Mouse (Mus musculus) layer of hippocampus, adult 6 months (tissue): ENCODE data around the gene Toe1. TPM values are rescaled to one million over a fixed set of nuclear protein-coding genes. Genes with fewer than 3 reads are reported as not detected.

Source experiments
- long read RNA-seq, 2 experiments: library from polyadenylated mRNA; unstranded; transcript quantifications; one replicate each; pipeline ENCODE4 v2.0.0; 2019 to 2020
- polyA plus RNA-seq: library from polyadenylated mRNA; unstranded; fragments of <200 nt; fragmentation: Nextera tagmentation; gene quantifications from 2 replicates; pipeline ENCODE4 v1.2.3, GENCODE M21; 2021

Toe1 gene
- 10.1 TPM in 2 replicates for polyA plus RNA-seq
- long read RNA-seq, experiment 1, transcript Toe1-201 (8 exons, 2,090 nt), result major isoform, 24 of 30 reads
- long read RNA-seq, experiment 1, partial matches to known transcripts, result 2 of 30 reads
- long read RNA-seq, experiment 1, other reads (novel, unspliced or antisense), result 4 of 30 reads
- long read RNA-seq, experiment 2, transcript Toe1-201 (8 exons, 2,090 nt), result major isoform, 49 of 70 reads
- long read RNA-seq, experiment 2, partial matches to known transcripts, result 2 of 70 reads
- long read RNA-seq, experiment 2, other reads (novel, unspliced or antisense), result 19 of 70 reads

GRCm38 (mm10) chr4:116807197-116808129, at the start of gene Toe1, which contains the start of gene Mutyh:
Gene Toe1, minus strand, starts transcription at chr4:116807640.
Gene Mutyh, plus strand, starts transcription at chr4:116807723.

GRCm38 (mm10) chr4:116821694-116822016, 14.2 kb upstream of the Toe1 start, which contains the start of gene Hpdl:
Gene Hpdl, minus strand, starts transcription at chr4:116821707.

Other genes with a start within 250 kb of the Toe1 start
- gene Gpbp1l1, start 250.0 kb downstream of the Toe1 start, polyA plus RNA-seq, result 3.2 and 4.1 TPM in 2 replicates
- 1.5 and 1.6 TPM in 2 replicates for gene Ccdc17, start 211.0 kb downstream of the Toe1 start, polyA plus RNA-seq
- gene Nasp, start 179.7 kb downstream of the Toe1 start, polyA plus RNA-seq, result 4.6 and 4.9 TPM in 2 replicates
- 568 and 595 TPM in 2 replicates for gene Akr1a1, start 156.0 kb downstream of the Toe1 start, polyA plus RNA-seq
- gene Prdx1, start 122.1 kb downstream of the Toe1 start, polyA plus RNA-seq, result 629 and 803 TPM in 2 replicates
- 10.3 and 13.6 TPM in 2 replicates for gene Mmachc, start 99.2 kb downstream of the Toe1 start, polyA plus RNA-seq
- 1.7 and 2.1 TPM in 2 replicates for gene Ccdc163, start 99.1 kb downstream of the Toe1 start, polyA plus RNA-seq
- gene Tesk2, start 86.7 kb downstream of the Toe1 start, polyA plus RNA-seq, result 1.9 and 2.0 TPM in 2 replicates
- gene Mutyh, start 83 bp upstream of the Toe1 start, polyA plus RNA-seq, result 0.97 and 1.1 TPM in 2 replicates
- 4.5 and 5.4 TPM in 2 replicates for gene Hpdl, start 14.1 kb upstream of the Toe1 start, polyA plus RNA-seq
- 0.87 and 0.93 TPM in 2 replicates for gene Zswim5, start 69.7 kb upstream of the Toe1 start, polyA plus RNA-seq
- gene Urod, start 186.8 kb upstream of the Toe1 start, polyA plus RNA-seq, result 64.2 and 65.4 TPM in 2 replicates
- gene Hectd3, start 187.7 kb upstream of the Toe1 start, polyA plus RNA-seq, result 7.5 and 7.9 TPM in 2 replicates
- gene Eif2b3, start 211.8 kb upstream of the Toe1 start, polyA plus RNA-seq, result 23.3 and 25.2 TPM in 2 replicates